12 mouse cellular contexts compared by ENCODE assay signal in the genomic region with DNA sequence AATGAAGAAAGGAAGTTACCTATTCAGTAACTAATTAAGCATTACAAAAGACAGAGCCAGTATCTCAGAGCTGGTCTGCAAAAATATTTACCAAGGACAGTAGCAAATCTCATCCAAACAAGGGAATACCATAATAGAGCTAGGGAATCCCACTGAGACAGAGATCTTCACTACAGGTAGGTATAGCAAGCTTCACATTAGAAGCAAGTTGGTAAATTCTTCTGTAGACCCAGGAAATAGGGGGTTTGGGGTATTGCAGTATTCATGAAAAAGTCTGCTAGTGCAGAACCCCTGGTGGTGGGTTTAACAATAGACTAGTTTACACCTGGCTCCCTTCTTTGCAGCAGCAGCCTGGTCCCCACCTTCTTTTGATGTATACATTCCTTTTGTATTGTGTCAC. TPM values are rescaled to one million over a fixed set of nuclear protein-coding genes. Genes with fewer than 3 reads are reported as not detected.
A peak's percentile ranks its signal among the peaks of the same experiment; 100 is the strongest.
DNase-seq lines count a peak whose midpoint lies in the region.
"Not testable (repeated sequence)": the region's sequence is repeated elsewhere in the genome, so short reads cannot be mapped to it uniquely, and the experiment has no call there.
"Had no signal": no experiment of that assay in that cellular context is flagged by ENCODE, and none has a peak within 500 bp of the region (broad histone marks: within the 10 kb centered on the region; RNA-seq: fewer than 3 reads in every experiment).

No protein-coding gene starts in this region.

- H3K27ac ChIP-seq in ES-E14 (ENCODE audit: insufficient read depth, low read depth, low read length, poor library complexity, severe bottlenecking) = not testable (repeated sequence)

- DNase-seq in ES-CJ7 (ENCODE audit: low read depth, low spot score) (peak; percentile 53), ES-E14 (ENCODE audit: low read depth, low spot score) (peak; percentile 24), R1 (ENCODE audit: low read depth, low spot score) (peak; percentile 91), ZHBTc4 (ENCODE audit: low read depth, low spot score) (peak; percentile 29)
- DNase-seq in kidney, adult 9 months = peak; percentile 11

- H3K9ac ChIP-seq in ES-E14 (ENCODE audit: insufficient read depth, low read depth, low read length, poor library complexity, severe bottlenecking) = not testable (repeated sequence)

- not testable (repeated sequence) for H3K9me3 ChIP-seq in ES-E14 (ENCODE audit: control insufficient read depth, insufficient read depth, low read depth, low read length)

- H3K4me1 ChIP-seq in ES-E14 (ENCODE audit: control insufficient read depth in 2 of 2, insufficient read depth in 2 of 2, low read length in 2 of 2, poor library complexity in 1 of 2) = not testable (repeated sequence)

- H3K4me3 ChIP-seq in ES-E14 (ENCODE audit: insufficient read depth in 1 of 2, low read depth in 1 of 2, low read length in 2 of 2, poor library complexity in 1 of 2, severe bottlenecking in 1 of 2) = not testable (repeated sequence)

- H3K36me3 ChIP-seq in ES-E14 (ENCODE audit: control insufficient read depth, insufficient read depth, low read length, poor library complexity, severe bottlenecking) = not testable (repeated sequence)

- in situ Hi-C loops in ES-E14 (cut with MboI; ENCODE audit: low sequenced_read_pairs in 2 of 2, unreplicated experiment in 2 of 2) = not testable (repeated sequence)

RNA-seq across cellular contexts. Expression of a gene that starts 42.1 kb away (rescaled TPM):
- total RNA-seq in ES-E14 (2012; rRNA removed) = 0.11 and 0.36 TPM in 2 replicates
- total RNA-seq: adrenal gland, adult 18-20 months; adrenal gland, adult 2 months; adrenal gland, adult 8-10 months; adrenal gland, postnatal 14 days; adrenal gland, postnatal 25 days; adrenal gland, postnatal 36 days; CH12.LX had no signal

Comparison
In these comparisons a context has a peak if more than half of its experiments do, and no peak if none do; other contexts are left out.
1. DNase-seq: peak in every context shown above with its lines; median percentile 91 in R1; 53 in ES-CJ7; 29 in ZHBTc4; 24 in ES-E14; 11 in kidney, adult 9 months.